Mouse (Mus musculus) MEL (cell line): ENCODE results near the gene Fam214a. TPM values are rescaled to one million over a fixed set of nuclear protein-coding genes. Genes with fewer than 3 reads are reported as not detected.

Experiments
- DNase-seq: peaks from one replicate; pipeline ENCODE4 v3.0.0; 2011; ENCODE audit warnings: low read depth, low spot score
- H3K27ac ChIP-seq: 2 replicates; pipeline ENCODE4 v1.5.1; 2012; ENCODE audit warnings: low read depth, mild to moderate bottlenecking, control low read depth, low read length, moderate library complexity; ENCODE audit not compliant: control insufficient read depth
- H3K27me3 ChIP-seq, 2 experiments: fragments of 150-350 bp in 1 of 2; sonication (generic) in 1 of 2; 2 replicates each; pipeline ENCODE4 v1.6.1; 2012; ENCODE audit warnings: low read length in 2 of 2, mild to moderate bottlenecking in 2 of 2, improper control_type of control experiment in 1 of 2, moderate library complexity in 1 of 2; ENCODE audit not compliant: insufficient read depth in 2 of 2, control insufficient read depth in 1 of 2
- H3K36me3 ChIP-seq, 2 experiments: 2 replicates each; pipeline ENCODE4 v1.6.1; 2012 to 2014; ENCODE audit warnings: low read length in 2 of 2, improper control_type of control experiment in 1 of 2, inconsistent platforms in 1 of 2, mild to moderate bottlenecking in 1 of 2; ENCODE audit not compliant: insufficient read depth in 2 of 2, control insufficient read depth in 1 of 2
- H3K4me1 ChIP-seq, 2 experiments: fragments of 150-350 bp in 1 of 2; sonication (generic) in 1 of 2; 2 replicates each; pipeline ENCODE4 v1.6.1; 2012; ENCODE audit warnings: low read length in 2 of 2, improper control_type of control experiment in 1 of 2, mild to moderate bottlenecking in 1 of 2; ENCODE audit not compliant: insufficient read depth in 2 of 2, control insufficient read depth in 1 of 2
- H3K4me3 ChIP-seq, 2 experiments: fragments of 150-350 bp in 1 of 2; sonication (generic) in 1 of 2; 2 replicates each; pipeline ENCODE4 v1.5.1; 2012; ENCODE audit warnings: low read depth in 2 of 2, low read length in 2 of 2, mild to moderate bottlenecking in 2 of 2, moderate library complexity in 2 of 2, control low read depth in 1 of 2, improper control_type of control experiment in 1 of 2; ENCODE audit not compliant: control insufficient read depth in 1 of 2, insufficient read depth in 1 of 2
- H3K79me2 ChIP-seq: 2 replicates; pipeline ENCODE4 v1.6.1; 2012; ENCODE audit warnings: mild to moderate bottlenecking, low read length, moderate library complexity; ENCODE audit not compliant: control insufficient read depth, poor library complexity, insufficient read depth
- H3K9ac ChIP-seq: 2 replicates; pipeline ENCODE4 v1.6.1; 2012; ENCODE audit warnings: low read depth, mild to moderate bottlenecking, control low read depth, low read length, moderate library complexity; ENCODE audit not compliant: control insufficient read depth, poor library complexity, severe bottlenecking
- H3K9me3 ChIP-seq: fragments of 150-350 bp; sonication (generic); replicated peaks from 2 replicates; pipeline ENCODE4 v1.6.1; 2012; ENCODE audit warnings: mild to moderate bottlenecking, low read length, improper control_type of control experiment, moderate library complexity; ENCODE audit not compliant: insufficient read depth
- CHD1 ChIP-seq: IDR thresholded peaks from 2 replicates; pipeline ENCODE4 v1.6.1; 2012; ENCODE audit warnings: low read depth, mild to moderate bottlenecking, inconsistent platforms, low read length, improper control_type of control experiment
- CHD2 ChIP-seq: IDR thresholded peaks from 2 replicates; pipeline ENCODE4 v1.6.1; 2011; ENCODE audit warnings: low read length, improper control_type of control experiment
- CTCF ChIP-seq, 3 experiments: IDR thresholded peaks in 2 of 3; conservative IDR thresholded peaks in 1 of 3; 2 replicates each; pipeline ENCODE4 v1.5.1; 2011 to 2012; ENCODE audit warnings: low read length in 3 of 3, low read depth in 2 of 3, mild to moderate bottlenecking in 2 of 3, improper control_type of control experiment in 1 of 3, inconsistent platforms in 1 of 3, mixed read lengths in 1 of 3, moderate library complexity in 1 of 3; ENCODE audit not compliant: control insufficient read depth in 1 of 3, insufficient read depth in 1 of 3, poor library complexity in 1 of 3, severe bottlenecking in 1 of 3
- ELF1 ChIP-seq: IDR thresholded peaks from 2 replicates; pipeline ENCODE4 v1.6.1; 2014; ENCODE audit warnings: low read depth, mild to moderate bottlenecking, inconsistent platforms, low read length, improper control_type of control experiment, moderate library complexity
- GABPA ChIP-seq: IDR thresholded peaks from 2 replicates; pipeline ENCODE4 v1.6.1; 2012; ENCODE audit warnings: low read depth, mild to moderate bottlenecking, inconsistent platforms, low read length, improper control_type of control experiment, moderate library complexity
- HCFC1 ChIP-seq: IDR thresholded peaks from 2 replicates; pipeline ENCODE4 v1.6.1; 2012; ENCODE audit warnings: low read depth, mild to moderate bottlenecking, inconsistent platforms, low read length, improper control_type of control experiment, moderate library complexity
- MAZ ChIP-seq: IDR thresholded peaks from 2 replicates; pipeline ENCODE4 v1.6.1; 2012; ENCODE audit warnings: low read depth, mild to moderate bottlenecking, inconsistent platforms, low read length, improper control_type of control experiment
- MEF2A ChIP-seq: IDR thresholded peaks from 2 replicates; pipeline ENCODE4 v1.6.1; 2014; ENCODE audit warnings: low read depth, mild to moderate bottlenecking, inconsistent platforms, low read length, improper control_type of control experiment; ENCODE audit not compliant: poor library complexity, insufficient replicate concordance, severe bottlenecking; ENCODE audit errors: extremely low read depth
- MXI1 ChIP-seq: IDR thresholded peaks from 2 replicates; pipeline ENCODE4 v1.6.1; 2011; ENCODE audit warnings: mild to moderate bottlenecking, low read depth, low read length, improper control_type of control experiment
- MYB ChIP-seq: IDR thresholded peaks from 2 replicates; pipeline ENCODE4 v1.6.1; 2011; ENCODE audit warnings: mild to moderate bottlenecking, low read depth, low read length, improper control_type of control experiment
- MYC ChIP-seq: IDR thresholded peaks from 2 replicates; pipeline ENCODE4 v1.6.1; 2011; ENCODE audit warnings: low read depth, mild to moderate bottlenecking, low read length, improper control_type of control experiment, moderate library complexity
- NELFE ChIP-seq: IDR thresholded peaks from 2 replicates; pipeline ENCODE4 v1.6.1; 2011; ENCODE audit warnings: low read depth, low read length, improper control_type of control experiment
- NRF1 ChIP-seq: IDR thresholded peaks from 2 replicates; pipeline ENCODE4 v1.6.1; 2014; ENCODE audit warnings: low read depth, mild to moderate bottlenecking, inconsistent platforms, low read length, improper control_type of control experiment, moderate library complexity; ENCODE audit not compliant: poor library complexity, insufficient read depth, severe bottlenecking
- POLR2AphosphoS2 ChIP-seq: IDR thresholded peaks from 2 replicates; pipeline ENCODE4 v1.6.1; 2011; ENCODE audit warnings: low read length, improper control_type of control experiment
- RAD21 ChIP-seq: IDR thresholded peaks from 2 replicates; pipeline ENCODE4 v1.6.1; 2011; ENCODE audit warnings: mild to moderate bottlenecking, low read depth, low read length, improper control_type of control experiment
- TAL1 ChIP-seq: IDR thresholded peaks from 2 replicates; pipeline ENCODE4 v1.6.1; 2012; ENCODE audit warnings: mild to moderate bottlenecking, inconsistent platforms, low read length, moderate library complexity, mixed read lengths
- ZKSCAN1 ChIP-seq: IDR thresholded peaks from 2 replicates; pipeline ENCODE4 v1.6.1; 2012; ENCODE audit warnings: low read depth, mild to moderate bottlenecking, inconsistent platforms, low read length, improper control_type of control experiment, moderate library complexity
- ZMIZ1 ChIP-seq: IDR thresholded peaks from 2 replicates; pipeline ENCODE4 v1.6.1; 2012; ENCODE audit warnings: low read depth, mild to moderate bottlenecking, inconsistent platforms, low read length, improper control_type of control experiment, moderate library complexity
- ZNF384 ChIP-seq: IDR thresholded peaks from 2 replicates; pipeline ENCODE4 v1.6.1; 2012; ENCODE audit warnings: low read depth, mild to moderate bottlenecking, inconsistent platforms, low read length, improper control_type of control experiment
- polyA plus RNA-seq, 2 experiments: library from polyadenylated mRNA; stranded (reverse) in 1 of 2; unstranded in 1 of 2; fragments of >175 nt in 1 of 2; fragments of >200 nt in 1 of 2; gene quantifications; 2 replicates each; pipeline versions ENCODE4 v1.2.1 to v1.2.4; 2012; ENCODE audit warnings: low replicate concordance in 2 of 2, low read depth in 1 of 2; ENCODE audit not compliant: insufficient read length in 2 of 2, insufficient read depth in 1 of 2, missing spikeins in 1 of 2
- total RNA-seq: library from RNA; depleted of rRNA; stranded (reverse); fragments of 300-350 nt; gene quantifications from 2 replicates; pipeline ENCODE4 v1.2.3, GENCODE M21; 2012

Fam214a gene
- total and polyA plus RNA-seq, 3 experiments = 2.3 to 3.9 TPM; not detected in 1

DNA sequence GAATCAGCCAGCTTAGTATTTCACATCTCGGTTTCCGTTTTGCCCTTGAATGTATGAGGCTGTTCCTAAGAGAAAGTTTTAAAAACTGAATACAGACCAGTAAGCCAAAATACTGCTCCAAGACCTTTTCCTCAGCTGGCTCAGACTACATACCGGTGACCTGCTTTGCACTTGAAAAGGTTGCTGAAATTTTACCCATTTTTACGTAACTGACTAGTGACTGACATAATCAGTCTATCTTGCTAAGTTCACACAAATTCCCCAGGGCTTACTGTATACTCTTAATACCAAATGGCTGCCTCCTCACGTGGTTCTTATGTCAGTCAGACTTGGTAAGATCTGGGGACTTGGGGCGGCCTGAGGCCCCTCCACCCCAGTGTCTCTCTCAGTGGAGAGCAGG, 66.5 kb downstream of the Fam214a start:
- peaks cover 2 to 4% of the 10 kb centered on the region in 2 experiments; a peak in 3 of 4 replicates for H3K4me1 ChIP-seq
- H3K36me3 ChIP-seq = peaks cover 0 to 2% of the 10 kb centered on the region in 2 experiments; a peak in 3 of 4 replicates
- H3K4me3 ChIP-seq = no peak overlapping the region
- no peaks in the 10 kb centered on the region for H3K79me2 ChIP-seq
- TF ChIP-seq CTCF (IDR thresholded peaks at IDR 0.05 in 2 of 3, conservative IDR thresholded peaks at IDR 0.05 in 1 of 3; ENCODE audit: control insufficient read depth in 1 of 3, insufficient read depth in 1 of 3, low read depth in 2 of 3, low read length in 3 of 3, poor library complexity in 1 of 3, severe bottlenecking in 1 of 3) = no peak
- no peak for TF ChIP-seq CHD2
- TF ChIP-seq ZMIZ1 = no peak
- TF ChIP-seq MXI1 = no peak
- no peak for TF ChIP-seq RAD21
- no peak for TF ChIP-seq ZNF384
- no peak for TF ChIP-seq NELFE
- no peak for TF ChIP-seq GABPA
- TF ChIP-seq HCFC1 = no peak
- no peak for TF ChIP-seq MAZ
- no peak for TF ChIP-seq MYC
- no peak for TF ChIP-seq MEF2A
- TF ChIP-seq, all 39 proteins: peak for 0
- DNase-seq = no peak
- no peaks in the 10 kb centered on the region for H3K27me3 ChIP-seq
- H3K9me3 ChIP-seq = no peaks in the 10 kb centered on the region
- no peak overlapping the region for H3K9ac ChIP-seq
- H3K27ac ChIP-seq = no peak overlapping the region

DNA sequence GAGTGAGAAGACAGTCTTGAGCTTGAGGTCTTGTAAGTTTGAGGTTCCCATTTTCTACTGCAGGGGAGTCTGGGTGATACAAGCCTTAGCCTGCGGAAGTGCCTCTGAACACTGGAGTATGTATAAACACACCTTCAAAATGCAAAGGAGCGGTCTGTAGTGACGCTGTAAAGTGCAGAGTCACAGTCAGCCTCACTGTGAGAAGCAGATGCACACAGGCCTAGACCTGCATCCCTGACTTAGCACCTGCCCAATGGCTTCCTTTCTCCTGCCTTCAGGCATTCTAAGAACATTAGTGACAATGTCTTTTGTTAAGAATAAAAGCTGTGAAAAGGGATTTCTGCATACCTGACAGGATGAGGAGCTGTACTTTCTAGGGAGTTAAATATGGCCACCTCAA, 66.9 kb downstream of the Fam214a start:
- H3K4me1 ChIP-seq = peaks cover 2 to 8% of the 10 kb centered on the region in 2 experiments; a peak in 3 of 4 replicates
- TF ChIP-seq NELFE (no peak), MYB (no peak), TAL1 (no peak), MAZ (no peak), ZKSCAN1 (no peak), MXI1 (no peak), NRF1 (no peak), POLR2AphosphoS2 (no peak), ELF1 (no peak), CHD1 (no peak)
- H3K27me3 ChIP-seq = no peaks in the 10 kb centered on the region
- no peaks in the 10 kb centered on the region for H3K79me2 ChIP-seq
- no peak for DNase-seq
- no peak overlapping the region for H3K4me3 ChIP-seq
- H3K9me3 ChIP-seq = no peaks in the 10 kb centered on the region
- H3K36me3 ChIP-seq = peaks cover 0 to 4% of the 10 kb centered on the region in 2 experiments; a peak in 3 of 4 replicates
- H3K27ac ChIP-seq = no peak overlapping the region
- no peak overlapping the region for H3K9ac ChIP-seq
